Mouse (Mus musculus): ENCODE measurements around the gene Kti12.

The Kti12 gene

DNA sequence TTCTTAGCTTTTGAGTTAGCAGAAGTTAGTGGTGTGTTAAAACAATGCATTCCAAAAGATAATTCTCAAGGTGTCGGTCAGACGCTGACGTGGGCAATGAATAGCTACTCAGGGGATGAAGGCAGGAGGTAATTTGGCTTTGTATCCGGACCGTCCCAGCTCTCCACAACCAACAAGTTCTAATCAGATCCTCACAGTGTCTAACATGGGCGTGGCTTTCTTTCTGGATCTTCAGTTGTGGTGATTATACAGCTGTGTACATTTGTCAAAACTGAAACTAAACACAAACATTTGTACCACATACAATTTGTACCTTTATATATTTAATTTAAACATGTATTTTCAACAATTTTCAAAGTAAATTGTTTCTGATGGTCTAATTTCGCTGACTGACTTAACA is 19.2 kb downstream of the Kti12 start:
- no peak for DNase-seq (ENCODE audit: extremely low spot score, low read depth, low spot score)

GRCm38 (mm10) chr4:108869730-108870374 is 22.3 kb downstream of the Kti12 start:
- peak; percentile 86 for DNase-seq (ENCODE audit: extremely low spot score, low read depth, low spot score)

DNA sequence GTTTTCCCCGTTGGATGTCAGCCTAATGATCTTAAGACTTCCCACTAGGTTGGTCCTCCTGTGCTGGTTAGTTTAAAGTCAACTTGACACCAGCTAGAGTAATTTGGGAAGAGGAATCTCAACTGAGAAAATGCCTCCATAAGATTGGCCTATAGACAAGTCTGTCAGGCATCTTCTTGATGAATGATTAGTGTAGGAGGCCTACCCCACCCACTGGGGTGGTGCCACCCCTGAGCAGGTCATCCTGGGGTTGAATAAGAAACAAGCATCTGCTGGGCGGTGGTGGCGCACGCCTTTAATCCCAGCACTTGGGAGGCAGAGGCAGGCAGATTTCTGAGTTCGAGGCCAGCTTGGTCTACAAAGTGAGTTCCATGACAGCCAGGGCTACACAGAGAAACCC is 26.2 kb downstream of the Kti12 start:
- DNase-seq (ENCODE audit: extremely low spot score, low read depth, low spot score), result no peak

- no peak for DNase-seq (ENCODE audit: extremely low spot score, low read depth, low spot score)
Measured at GRCm38 (mm10) chr4:108877901-108878300, 30.3 kb downstream of the Kti12 start.

DNA sequence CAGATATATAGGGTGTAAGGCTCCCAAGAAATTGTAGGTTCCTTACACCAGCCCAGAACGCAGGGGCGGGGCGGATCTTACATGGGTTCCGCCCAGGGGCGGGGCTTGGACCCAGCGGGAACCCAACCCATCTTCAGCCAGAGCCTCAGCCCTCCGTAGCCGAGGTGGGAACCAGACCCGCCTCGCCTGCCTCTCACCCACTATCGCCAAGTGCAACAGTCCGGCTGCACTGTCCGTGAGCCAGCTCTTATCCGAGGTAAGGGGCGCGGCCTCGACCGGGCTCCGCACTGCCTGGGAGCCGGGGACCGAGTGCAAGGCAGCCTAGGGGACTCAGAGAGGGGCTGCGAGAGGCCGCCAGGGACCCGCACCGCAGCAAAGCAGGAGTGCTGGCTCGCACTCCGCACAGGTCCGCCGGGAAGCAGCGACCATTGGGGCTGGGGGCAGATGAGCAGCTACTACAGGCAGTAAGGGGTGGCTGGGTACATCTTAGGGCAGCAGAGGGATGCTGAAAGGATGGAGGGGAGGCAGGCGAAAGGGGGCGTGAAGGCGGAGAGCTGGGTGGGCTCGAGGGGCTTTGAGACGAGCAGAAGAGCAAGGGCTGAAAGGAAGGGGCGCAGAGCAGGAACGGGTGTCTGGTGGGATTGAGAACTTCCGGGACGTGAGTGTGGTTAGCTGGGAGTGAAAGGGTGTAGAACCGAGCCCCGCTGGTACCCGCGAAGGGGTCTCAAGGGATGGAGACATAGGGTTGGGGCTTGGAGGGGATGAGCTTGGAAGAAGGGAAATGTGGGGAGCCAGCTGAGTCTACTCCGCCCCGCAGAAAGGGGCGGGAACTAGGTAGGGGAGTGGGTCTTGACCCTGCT is 31.6 kb downstream of the Kti12 start, which contains the start of gene Rab3b:
Gene Rab3b (plus strand): TSS at position 101 of the 860 bp plus-strand sequence.
- no peak for DNase-seq (ENCODE audit: extremely low spot score, low read depth, low spot score)

DNA sequence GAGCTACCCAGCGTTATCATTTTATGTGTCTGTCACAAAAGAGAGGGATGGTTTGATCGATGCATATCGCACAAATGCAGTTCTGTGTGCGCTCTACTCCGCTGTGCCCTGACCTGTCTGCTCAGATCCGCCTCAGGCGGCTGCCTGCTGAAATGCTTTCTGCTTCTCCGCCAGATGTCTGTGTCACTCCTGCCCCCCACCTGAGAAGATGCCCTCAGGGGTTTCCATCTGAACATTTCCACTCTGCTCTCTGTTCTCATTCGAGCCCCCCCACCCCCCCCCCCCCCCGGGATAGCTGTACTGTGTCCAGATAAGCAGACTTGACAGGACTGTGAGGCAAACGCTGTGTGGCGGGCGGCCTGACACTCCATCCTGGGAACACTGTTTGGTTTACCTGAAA is 36.2 kb downstream of the Kti12 start:
- DNase-seq (ENCODE audit: extremely low spot score, low read depth, low spot score), result no peak

DNA sequence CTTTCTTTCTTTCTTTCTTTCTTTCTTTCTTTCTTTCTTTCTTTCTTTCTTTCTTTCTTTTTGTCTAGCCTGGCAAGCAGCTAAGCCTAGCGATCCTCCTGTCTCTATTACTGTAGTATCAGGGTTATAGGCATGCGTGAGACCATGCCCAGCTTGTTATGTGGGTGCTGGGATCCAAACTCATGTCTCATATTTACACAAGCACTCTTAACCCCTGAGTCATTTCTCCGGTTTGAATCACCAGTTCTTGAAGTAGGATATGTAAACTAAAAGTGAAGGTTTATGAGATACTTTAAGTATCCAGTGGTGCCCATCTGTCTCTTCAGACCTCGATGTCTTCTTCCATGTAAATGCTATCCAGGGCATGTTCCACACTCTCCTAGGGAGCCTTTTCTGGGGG is 39.9 kb downstream of the Kti12 start:
- DNase-seq (ENCODE audit: extremely low spot score, low read depth, low spot score), result no peak

DNA sequence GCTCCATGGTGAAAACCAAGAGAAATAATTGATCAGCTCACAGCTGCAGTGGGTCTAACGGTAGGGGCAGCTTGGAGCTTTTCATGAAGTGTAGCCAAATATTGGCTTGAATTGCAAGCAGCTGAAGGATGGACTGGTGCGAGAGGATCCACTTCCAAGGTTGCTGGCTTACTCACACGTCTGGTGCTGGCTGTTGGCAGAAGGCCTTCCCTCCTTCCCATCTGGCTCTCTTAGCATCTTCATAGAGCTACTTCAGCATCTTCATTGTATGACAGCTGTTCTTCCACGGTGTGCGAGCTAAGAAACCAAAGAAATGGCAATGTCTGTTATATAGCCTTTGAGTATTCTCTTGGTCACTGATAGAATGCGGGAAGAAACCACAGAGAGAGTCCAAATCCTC is 43.3 kb downstream of the Kti12 start:
- no peak for DNase-seq (ENCODE audit: extremely low spot score, low read depth, low spot score)

Measured in hindlimb bud, embryonic 11.5 days (tissue).